Mouse (Mus musculus) midbrain, embryonic 13.5 days (tissue): ENCODE measurements around the gene Map3k1. TPM values are rescaled to one million over a fixed set of nuclear protein-coding genes. Genes with fewer than 3 reads are reported as not detected.

Experiments used
- ATAC-seq: fragments of 200-750 bp; cut with Nextera tagmentation; 2 replicates; pipeline ENCODE4 v1.8.0; 2017; ENCODE audit warnings: mild to moderate bottlenecking, moderate TSS enrichment, moderate library complexity
- H3K27ac ChIP-seq: fragments of 300-500 bp; sonication (generic); 2 replicates; pipeline ENCODE4 v1.5.1; 2015; ENCODE audit warnings: inconsistent platforms, mild to moderate bottlenecking, moderate library complexity
- H3K27me3 ChIP-seq: fragments of 300-500 bp; sonication (generic); 2 replicates; pipeline ENCODE4 v1.6.1; 2015; ENCODE audit warnings: mild to moderate bottlenecking, inconsistent platforms
- H3K36me3 ChIP-seq: fragments of 300-500 bp; sonication (generic); 2 replicates; pipeline ENCODE4 v1.6.1; 2015; ENCODE audit warnings: mild to moderate bottlenecking, inconsistent platforms
- H3K4me1 ChIP-seq: fragments of 300-500 bp; sonication (generic); replicated peaks from 2 replicates; pipeline ENCODE4 v1.6.1; 2015; ENCODE audit warnings: inconsistent platforms
- H3K4me2 ChIP-seq: fragments of 300-500 bp; sonication (generic); replicated peaks from 2 replicates; pipeline ENCODE4 v1.6.1; 2015; ENCODE audit warnings: moderate library complexity, mild to moderate bottlenecking, inconsistent platforms
- H3K4me3 ChIP-seq: fragments of 300-500 bp; sonication (generic); replicated peaks from 2 replicates; pipeline ENCODE4 v1.5.1; 2015; ENCODE audit warnings: mild to moderate bottlenecking, inconsistent platforms
- H3K9ac ChIP-seq: fragments of 300-500 bp; sonication (generic); replicated peaks from 2 replicates; pipeline ENCODE4 v1.6.1; 2015; ENCODE audit warnings: mild to moderate bottlenecking, inconsistent platforms
- H3K9me3 ChIP-seq: fragments of 300-500 bp; sonication (generic); 2 replicates; pipeline ENCODE4 v1.6.1; 2016; ENCODE audit warnings: mild to moderate bottlenecking, inconsistent platforms
- WGBS: fragments of 180-500 bp; shearing (Covaris S2); methylation state at CpG from one replicate; pipeline ENCODE4 v1.1.7; 2015; 5-methylcytosine and 5-hydroxymethylcytosine counted together
- polyA plus RNA-seq: library from polyadenylated mRNA; unstranded; fragments of >200 nt; fragmentation: Nextera tagmentation; extraction: Ambion mirVana; gene quantifications from 2 replicates; pipeline ENCODE4 v1.2.1, GENCODE M21; 2015

Map3k1 gene
- polyA plus RNA-seq, 1 experiment from 2014 or later = 12.0 TPM

DNA sequence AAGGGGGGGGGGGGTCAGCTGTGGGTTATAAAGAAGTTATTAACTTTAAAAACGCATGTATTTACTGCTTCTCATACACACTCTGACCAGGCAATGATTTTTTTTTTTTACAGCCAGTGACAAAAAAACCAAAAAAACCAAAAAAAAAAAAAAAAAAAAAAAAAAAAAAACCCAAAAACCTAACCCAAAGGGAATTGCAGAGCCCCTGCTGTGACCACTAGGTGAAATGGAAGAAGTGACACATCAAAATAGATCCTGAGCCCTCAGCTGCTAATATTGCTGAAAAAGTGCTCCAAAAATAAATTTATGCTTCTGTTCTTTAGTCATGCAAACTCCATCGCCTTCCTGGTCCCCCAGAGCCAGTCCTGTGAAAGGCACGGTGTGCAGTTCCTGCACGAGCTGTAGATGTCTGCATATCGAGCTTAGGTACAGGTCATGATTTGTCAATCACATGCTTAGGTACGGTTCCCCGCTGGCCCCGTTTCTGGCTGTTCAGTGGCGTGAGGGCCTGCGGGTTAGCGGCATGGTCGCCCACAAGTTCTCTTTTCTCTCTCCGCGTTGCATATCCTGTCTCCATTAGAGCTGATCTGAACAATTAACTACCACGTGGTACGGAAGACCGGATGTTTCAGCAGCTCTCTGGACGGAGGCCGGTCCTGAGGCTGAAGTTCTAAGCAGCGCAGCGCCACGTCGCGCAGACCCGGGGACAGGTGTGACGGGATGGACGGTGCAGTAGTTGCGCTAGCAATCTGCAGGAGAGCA, 60.3 kb downstream of the Map3k1 start:
- ATAC-seq = no peak
- peaks cover 57% of the 10 kb centered on the region for H3K36me3 ChIP-seq
- 97% methylated on average over 28 of the region's 28 CpGs for WGBS

DNA sequence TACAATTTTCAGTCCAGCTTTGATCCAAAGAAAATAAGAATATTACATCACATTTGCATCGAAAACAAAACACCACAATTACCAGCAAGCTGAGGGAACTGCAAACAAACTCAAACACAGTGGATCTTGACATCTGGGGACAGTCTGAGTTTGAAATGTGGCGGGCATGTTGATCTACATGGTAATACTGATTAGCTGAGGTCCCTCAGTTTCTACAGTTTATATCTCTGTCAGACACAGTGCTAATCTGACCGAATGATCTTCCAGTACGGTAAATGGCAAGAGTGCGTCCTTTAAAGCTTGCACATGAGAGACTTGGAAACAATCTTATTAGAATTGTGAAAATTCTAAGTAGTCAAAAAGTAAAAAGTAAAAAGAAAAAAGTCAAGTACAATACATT, 62.0 kb downstream of the Map3k1 start:
- Histone ChIP-seq H3K27me3 (no peaks in the 10 kb centered on the region), H3K4me2 (no peak overlapping the region), H3K4me1 (no peaks in the 10 kb centered on the region), H3K36me3 (peaks cover 42% of the 10 kb centered on the region), H3K9me3 (no peaks in the 10 kb centered on the region), H3K27ac (no peak overlapping the region), H3K9ac (no peak overlapping the region), H3K4me3 (no peak overlapping the region)
- WGBS = 93% methylated on average over 5 of the region's 5 CpGs
- no peak for ATAC-seq

More for the DNA sequence above, 60.3 kb downstream of the Map3k1 start:
- Histone ChIP-seq H3K27ac (no peak overlapping the region), H3K9ac (no peak overlapping the region), H3K4me2 (no peak overlapping the region), H3K27me3 (no peaks in the 10 kb centered on the region), H3K4me3 (no peak overlapping the region), H3K9me3 (no peaks in the 10 kb centered on the region), H3K4me1 (no peaks in the 10 kb centered on the region)

DNA sequence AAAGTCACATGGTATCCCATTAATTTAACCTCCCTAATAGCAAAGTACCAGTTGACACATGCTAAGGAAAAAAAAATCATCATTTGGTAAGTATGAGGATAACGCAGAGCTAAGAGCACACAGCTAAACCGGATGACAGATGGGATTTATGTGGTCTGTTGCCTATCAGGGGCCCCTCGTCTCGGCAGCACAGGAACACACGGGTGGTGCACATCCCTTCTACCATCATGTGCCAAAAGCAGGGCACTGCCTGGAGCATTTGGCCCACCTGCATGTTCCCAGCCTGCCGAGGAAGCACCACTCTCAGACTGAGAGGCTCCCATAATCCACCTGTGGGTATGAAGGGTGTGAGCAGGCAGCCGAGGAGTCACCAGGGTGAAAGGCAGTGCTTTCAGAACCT, 63.6 kb downstream of the Map3k1 start:
- ATAC-seq = no peak
- Histone ChIP-seq H3K27ac (no peak overlapping the region), H3K4me2 (no peak overlapping the region), H3K27me3 (no peaks in the 10 kb centered on the region), H3K36me3 (peaks cover 26% of the 10 kb centered on the region), H3K9ac (no peak overlapping the region), H3K4me3 (no peak overlapping the region), H3K9me3 (no peaks in the 10 kb centered on the region), H3K4me1 (no peaks in the 10 kb centered on the region)
- 87% methylated on average over 7 of the region's 7 CpGs for WGBS

DNA sequence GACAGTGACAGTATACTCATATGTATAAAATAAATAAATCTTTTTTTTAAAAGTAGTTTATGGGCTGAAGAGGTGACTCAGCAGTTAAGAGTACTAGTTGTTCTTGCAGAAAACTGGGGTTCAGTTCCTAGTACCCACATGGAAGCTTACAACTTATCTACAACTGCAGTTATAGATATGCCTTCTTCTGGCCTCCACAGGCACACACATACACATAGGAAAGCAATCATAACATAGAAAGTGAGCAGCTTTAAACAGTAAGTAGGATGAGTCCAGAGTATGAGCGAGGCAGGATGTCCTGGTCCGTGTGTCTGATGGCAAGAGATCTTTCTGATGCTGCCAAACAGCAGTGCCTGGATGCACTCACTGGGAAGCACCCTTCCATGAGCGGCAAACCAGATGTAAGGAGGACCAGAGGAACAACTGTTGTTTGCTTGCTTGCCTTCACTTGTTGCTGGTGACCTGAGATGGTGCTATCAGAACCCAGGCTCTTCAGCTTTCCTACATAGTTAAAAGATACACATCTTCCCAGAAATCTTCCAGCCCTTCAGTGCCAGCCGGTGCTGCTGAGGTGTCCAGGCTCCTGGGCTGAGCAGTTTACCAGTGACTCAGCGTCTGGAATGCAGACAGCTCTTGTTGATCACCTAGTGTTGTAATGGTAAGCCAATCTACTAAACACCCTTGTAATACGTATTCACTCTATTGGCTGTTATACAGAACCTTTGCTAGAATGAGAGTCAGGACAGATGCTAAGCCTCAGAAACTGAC, 64.4 kb downstream of the Map3k1 start:
- Histone ChIP-seq H3K4me1 (no peaks in the 10 kb centered on the region), H3K4me3 (no peak overlapping the region), H3K9ac (no peak overlapping the region), H3K4me2 (no peak overlapping the region), H3K27ac (no peak overlapping the region), H3K9me3 (no peaks in the 10 kb centered on the region), H3K27me3 (no peaks in the 10 kb centered on the region), H3K36me3 (peaks cover 18% of the 10 kb centered on the region)
- ATAC-seq = no peak
- 87% methylated on average over 6 of the region's 6 CpGs for WGBS

DNA sequence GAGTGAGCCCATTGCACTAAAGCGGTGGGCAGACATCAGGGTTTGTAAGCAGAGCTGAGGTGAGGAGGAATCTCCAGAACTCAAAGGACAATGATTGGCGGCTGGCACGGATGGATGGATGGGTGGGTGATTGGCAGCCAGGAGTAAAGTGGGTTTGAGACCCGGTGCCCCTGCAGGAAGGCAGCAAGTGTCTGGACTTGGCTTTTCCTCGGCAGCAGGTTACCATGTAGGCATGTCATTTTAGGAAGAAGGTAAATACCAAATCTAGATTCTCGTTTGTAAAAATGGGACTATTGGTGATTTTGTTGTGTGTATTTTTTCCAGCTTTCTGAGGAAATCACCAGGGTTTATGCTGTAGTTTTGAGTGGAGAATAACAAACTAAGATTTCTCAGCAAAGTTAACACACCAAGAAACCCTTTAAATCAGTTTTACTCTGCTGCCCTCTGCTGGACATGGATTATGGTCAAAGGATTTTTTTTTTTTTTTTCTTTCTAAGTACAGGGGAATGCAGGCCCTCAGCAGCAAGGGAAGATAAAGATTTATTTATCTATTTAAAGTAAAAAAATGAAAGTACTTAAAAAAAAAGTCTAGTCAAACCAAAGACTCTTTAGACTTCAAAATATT, 66.7 kb downstream of the Map3k1 start:
- H3K4me1 ChIP-seq = no peaks in the 10 kb centered on the region
- no peak overlapping the region for H3K4me3 ChIP-seq
- peaks cover 3% of the 10 kb centered on the region; the same call in 1 of the 2 replicates for H3K9me3 ChIP-seq
- ATAC-seq = no peak
- H3K36me3 ChIP-seq = no peaks in the 10 kb centered on the region
- no peak overlapping the region for H3K27ac ChIP-seq
- H3K27me3 ChIP-seq = no peaks in the 10 kb centered on the region
- no peak overlapping the region for H3K4me2 ChIP-seq
- WGBS = 67% methylated on average over 6 of the region's 6 CpGs
- H3K9ac ChIP-seq = no peak overlapping the region

DNA sequence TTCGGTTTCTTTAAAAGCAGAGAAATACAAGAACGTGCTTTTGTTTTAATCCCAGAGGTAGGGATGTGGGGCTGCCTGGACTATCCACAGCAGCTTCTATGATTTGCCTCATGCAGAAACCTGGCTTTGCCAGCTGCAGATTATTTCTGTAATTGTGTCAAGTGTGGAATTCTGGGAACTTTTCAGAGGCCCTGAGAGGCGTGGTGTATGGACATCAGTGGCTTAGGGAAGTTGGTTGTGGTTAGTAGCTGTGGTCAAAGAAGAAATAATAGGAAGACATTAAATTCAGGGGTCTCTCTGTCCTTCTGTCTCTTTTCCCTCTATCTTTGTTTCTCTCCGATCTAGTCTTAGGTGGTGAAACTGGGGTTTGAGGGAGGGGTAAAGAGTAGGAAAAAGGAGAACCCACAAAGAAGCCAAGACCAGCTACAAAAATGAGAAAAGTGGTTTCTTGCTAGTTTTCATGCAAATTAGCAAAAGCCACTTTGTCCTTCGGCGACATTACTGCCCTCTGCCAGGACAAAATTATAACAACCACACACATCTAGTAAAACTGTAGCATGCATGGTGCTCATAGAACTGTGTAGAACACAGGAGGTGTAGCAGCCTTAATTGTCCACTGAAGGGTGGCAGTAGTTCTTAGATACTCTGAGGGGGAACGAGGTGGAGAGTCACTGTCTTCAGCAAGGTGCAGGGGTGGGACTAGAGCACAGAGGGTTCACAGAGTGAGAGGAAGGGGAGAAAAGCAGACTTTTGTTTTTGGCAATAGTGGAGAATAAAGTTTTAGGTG, 67.4 kb downstream of the Map3k1 start:
- 82% methylated on average over 7 of the region's 7 CpGs for WGBS
- Histone ChIP-seq H3K36me3 (no peaks in the 10 kb centered on the region), H3K4me2 (no peak overlapping the region)

DNA sequence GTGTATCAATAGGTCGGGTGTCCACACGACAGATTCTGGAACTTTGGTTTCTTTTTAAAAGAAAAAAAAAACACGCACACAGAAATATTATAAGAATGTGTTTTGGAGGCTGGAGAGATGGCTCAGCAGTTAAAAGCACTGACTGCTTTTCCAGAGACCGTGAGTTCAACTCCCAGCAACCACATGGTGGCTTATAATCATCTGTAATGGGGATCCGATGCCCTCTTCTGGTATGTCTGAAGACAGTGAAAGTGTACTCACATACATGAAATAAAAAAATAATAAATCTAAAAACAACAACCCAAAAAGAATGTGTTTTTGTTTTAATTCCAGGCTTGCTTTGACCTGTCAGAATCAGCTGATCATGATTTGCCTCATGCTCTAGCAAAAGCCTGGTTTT, 81.9 kb downstream of the Map3k1 start:
- H3K27me3 ChIP-seq = no peaks in the 10 kb centered on the region
- H3K9me3 ChIP-seq = peaks cover 4% of the 10 kb centered on the region; the same call in 1 of the 2 replicates
- WGBS = 95% methylated on average over 5 of the region's 5 CpGs
- no peak overlapping the region for H3K4me3 ChIP-seq
- no peak overlapping the region for H3K9ac ChIP-seq
- H3K27ac ChIP-seq = no peak overlapping the region
- ATAC-seq = no peak
- no peak overlapping the region for H3K4me2 ChIP-seq
- H3K36me3 ChIP-seq = no peaks in the 10 kb centered on the region
- peaks cover 10% of the 10 kb centered on the region for H3K4me1 ChIP-seq

More for the DNA sequence above, 67.4 kb downstream of the Map3k1 start:
- no peak overlapping the region for H3K9ac ChIP-seq
- peaks cover 3% of the 10 kb centered on the region; the same call in 1 of the 2 replicates for H3K9me3 ChIP-seq
- H3K27me3 ChIP-seq = no peaks in the 10 kb centered on the region
- H3K27ac ChIP-seq = no peak overlapping the region
- no peak overlapping the region for H3K4me3 ChIP-seq
- no peak for ATAC-seq
- H3K4me1 ChIP-seq = no peaks in the 10 kb centered on the region

DNA sequence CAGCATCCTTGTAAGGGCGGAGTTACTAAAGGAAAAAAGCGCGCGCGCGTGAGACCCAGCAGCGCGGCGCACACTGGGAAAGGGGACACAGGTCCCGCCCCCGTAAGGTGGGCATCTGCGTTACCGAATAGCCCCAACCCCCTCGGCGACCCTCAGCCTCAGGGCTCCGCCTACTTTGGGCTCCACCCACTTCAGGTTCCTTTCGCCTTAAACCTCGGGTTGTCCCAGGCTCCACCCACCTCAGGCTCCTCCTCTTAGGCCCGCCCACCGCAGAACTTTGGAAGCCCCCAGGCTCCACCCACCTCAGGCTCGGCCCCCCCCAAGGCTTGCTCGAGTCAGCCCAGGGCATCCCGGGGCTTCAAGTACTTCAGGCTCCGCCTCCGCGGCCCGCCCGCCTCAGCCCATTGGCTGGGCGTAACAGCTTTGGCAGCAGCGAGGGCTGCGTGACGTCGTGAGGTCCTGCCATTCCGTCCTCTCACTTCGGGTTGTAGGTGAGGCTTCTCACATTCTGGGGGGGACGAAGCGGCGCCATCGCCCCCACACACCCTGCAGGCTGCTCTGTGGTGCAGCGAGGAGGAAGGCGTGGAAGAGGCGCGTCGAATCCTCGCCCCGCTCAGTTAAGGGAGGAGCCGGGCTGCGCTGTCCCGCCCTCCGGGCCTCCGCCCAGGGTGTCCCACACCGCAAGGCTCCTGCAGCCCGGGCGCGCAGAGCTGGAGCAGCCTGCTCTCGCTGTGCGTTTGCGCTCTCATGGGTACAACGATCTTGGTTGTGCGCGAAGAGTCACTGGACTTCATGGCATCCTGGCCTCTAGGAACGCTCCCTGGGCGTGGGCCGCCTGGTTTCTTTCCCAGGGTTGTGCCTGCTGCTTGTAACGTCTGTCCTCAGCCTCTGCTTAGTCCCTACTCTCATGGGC, 83.4 kb downstream of the Map3k1 start:
- peak overlapping the region; percentile 70 for H3K9ac ChIP-seq
- no peaks in the 10 kb centered on the region for H3K36me3 ChIP-seq
- peak overlapping the region; percentile 75 for H3K27ac ChIP-seq
- peaks cover 4% of the 10 kb centered on the region; the same call in 1 of the 2 replicates for H3K9me3 ChIP-seq
- peak overlapping the region; percentile 73 for H3K4me3 ChIP-seq
- H3K4me2 ChIP-seq = peak overlapping the region; percentile 86
- WGBS = 0% methylated on average over 65 of the region's 65 CpGs
- H3K27me3 ChIP-seq = no peaks in the 10 kb centered on the region
- peaks cover 10% of the 10 kb centered on the region for H3K4me1 ChIP-seq
- peak; percentile 100 for ATAC-seq

DNA sequence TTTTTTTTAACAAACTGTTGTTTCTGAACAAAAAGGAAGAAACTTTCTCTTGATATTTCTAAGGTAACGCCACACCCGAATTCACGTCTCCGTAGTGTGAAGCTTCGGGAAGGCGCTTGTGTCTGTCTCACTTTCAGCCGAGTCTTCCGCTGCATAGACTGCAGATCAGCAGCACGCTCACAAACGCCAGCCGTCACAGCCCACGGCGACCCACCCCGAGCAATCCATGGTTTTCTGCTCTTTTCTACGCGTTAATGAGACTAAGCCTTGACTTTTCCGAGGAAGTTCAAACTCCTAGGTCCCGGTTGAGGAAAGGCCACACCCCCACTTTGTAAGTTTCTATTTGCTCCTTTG, 84.0 kb downstream of the Map3k1 start:
- WGBS = under 1% methylated on average over 18 of the region's 18 CpGs
- Histone ChIP-seq H3K4me1 (peaks cover 10% of the 10 kb centered on the region), H3K9me3 (peaks cover 4% of the 10 kb centered on the region; the same call in 1 of the 2 replicates), H3K9ac (no peak overlapping the region; the same call in 1 of the 2 replicates), H3K36me3 (no peaks in the 10 kb centered on the region), H3K4me3 (peak overlapping the region; percentile 73), H3K27ac (no peak overlapping the region), H3K27me3 (no peaks in the 10 kb centered on the region), H3K4me2 (peak overlapping the region; percentile 86)
- peak; percentile 40; the same call in 1 of the 2 replicates for ATAC-seq

DNA sequence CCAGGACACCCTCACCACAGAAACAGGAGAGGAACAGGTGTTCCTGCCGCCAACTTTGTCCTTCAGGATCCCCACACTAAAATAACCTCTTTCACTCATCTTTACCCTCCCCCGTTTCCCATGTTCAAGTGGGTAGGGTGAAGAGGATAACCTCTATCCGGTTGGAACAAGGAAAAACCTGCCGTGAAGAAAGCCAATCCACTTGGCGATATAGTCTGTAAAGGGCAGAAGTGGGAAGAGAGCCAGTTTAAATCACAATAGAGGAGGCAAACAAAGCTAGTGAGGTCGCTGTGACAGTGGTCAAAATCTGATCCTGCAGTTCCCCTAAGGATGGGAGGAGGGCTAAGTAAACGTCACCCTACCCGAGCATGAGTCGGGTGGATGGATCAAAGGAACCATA, 89.1 kb downstream of the Map3k1 start:
- H3K4me3 ChIP-seq = no peak overlapping the region
- ATAC-seq = no peak
- no peaks in the 10 kb centered on the region for H3K9me3 ChIP-seq
- peaks cover 27% of the 10 kb centered on the region for H3K36me3 ChIP-seq
- H3K27ac ChIP-seq = no peak overlapping the region
- no peak overlapping the region for H3K4me2 ChIP-seq
- H3K27me3 ChIP-seq = no peaks in the 10 kb centered on the region
- no peak overlapping the region for H3K9ac ChIP-seq
- H3K4me1 ChIP-seq = peaks cover 4% of the 10 kb centered on the region; the same call in 1 of the 2 replicates
- 65% methylated on average over 9 of the region's 9 CpGs for WGBS

DNA sequence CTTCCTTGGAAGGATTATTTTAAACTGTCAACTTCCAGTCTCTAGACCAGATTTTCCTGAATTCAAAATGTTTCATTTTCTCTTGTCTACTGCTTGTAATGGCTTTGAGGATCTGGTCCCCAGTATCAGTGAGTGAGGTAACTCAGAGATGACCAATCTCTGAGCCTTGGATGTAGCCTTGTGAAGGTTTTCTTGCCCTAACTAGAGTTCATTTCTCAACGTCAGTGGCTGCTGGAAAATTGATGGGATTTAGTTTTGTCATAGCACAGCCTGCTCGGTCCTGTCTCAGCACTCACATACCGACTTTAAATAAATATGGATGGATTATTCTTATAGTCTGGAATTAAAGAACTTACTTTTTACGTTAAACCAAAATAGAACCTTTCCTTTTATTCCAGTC, 98.3 kb downstream of the Map3k1 start:
- no peak for ATAC-seq
- no peak overlapping the region for H3K4me2 ChIP-seq
- no peaks in the 10 kb centered on the region for H3K9me3 ChIP-seq
- no peaks in the 10 kb centered on the region for H3K4me1 ChIP-seq
- H3K27ac ChIP-seq = no peak overlapping the region
- H3K9ac ChIP-seq = no peak overlapping the region
- no peaks in the 10 kb centered on the region for H3K27me3 ChIP-seq
- 95% methylated on average over 4 of the region's 4 CpGs for WGBS
- peaks cover 95% of the 10 kb centered on the region for H3K36me3 ChIP-seq
- no peak overlapping the region for H3K4me3 ChIP-seq
